8 mouse cellular contexts compared by ENCODE assay signal in the genomic region with DNA sequence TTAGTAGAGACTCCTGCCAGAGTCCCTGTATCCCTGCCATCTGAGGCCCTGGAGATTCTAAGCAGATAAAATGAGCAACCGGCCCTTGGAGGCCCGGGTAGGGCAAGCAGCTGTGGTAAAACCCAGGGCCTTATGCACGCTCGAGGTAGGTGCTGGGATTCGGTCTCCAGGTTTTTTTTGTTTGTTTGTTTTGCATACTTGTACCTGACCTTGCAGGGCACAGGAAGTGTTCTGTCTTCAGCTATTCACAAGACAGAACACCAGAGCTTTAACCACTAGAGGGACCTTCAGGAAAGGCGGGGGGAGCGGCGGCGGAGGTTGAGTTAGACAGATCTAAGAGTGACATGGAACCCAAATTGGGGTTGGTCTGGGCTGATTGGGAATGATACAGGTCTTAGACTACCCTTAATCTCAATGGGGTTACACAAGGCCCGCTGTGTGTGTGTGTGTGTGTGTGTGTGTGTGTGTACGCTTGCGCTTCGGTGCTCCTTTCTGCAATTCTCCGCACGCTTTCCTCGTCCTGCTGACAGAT. TPM values are rescaled to one million over a fixed set of nuclear protein-coding genes. Genes with fewer than 3 reads are reported as not detected.
DNase-seq lines count a peak whose midpoint lies in the region; ATAC-seq and TF ChIP-seq lines count a peak whose summit lies in the region.

No protein-coding gene starts in this region.

- TF ChIP-seq CTCF in forebrain, postnatal 0 days (IDR thresholded peaks at IDR 0.05; ENCODE audit: low read depth) = peak; percentile 73

- DNase-seq in R1 (ENCODE audit: low read depth, low spot score) = peak; percentile 96
- DNase-seq in cerebellum, adult 18-20 months = peak; percentile 32 to 38
- DNase-seq in forebrain, postnatal 0 days = peak; percentile 64
- peak; percentile 23 for DNase-seq in layer of hippocampus, adult 9-11 months
- DNase-seq in ovary, postnatal 36 days (ENCODE audit: low spot score) = peak; percentile 33
- peak; percentile 28 for DNase-seq in thymus, postnatal 25 days

- no peaks in the 10 kb centered on the region; the same call in 1 of the 2 replicates for H3K27me3 ChIP-seq in forebrain, postnatal 0 days (ENCODE audit: insufficient read depth, low read length)
- no peaks in the 10 kb centered on the region for H3K27me3 ChIP-seq in lung, embryonic 15.5 days

- ATAC-seq in forebrain, postnatal 0 days = peak; percentile 82
- ATAC-seq in hematopoietic stem cell, adult 5-6 weeks (replicated peaks in 1 of 2; ENCODE audit: insufficient read depth in 1 of 2, low FRiP score in 2 of 2, low TSS enrichment in 1 of 2, low read depth in 1 of 2, poor library complexity in 2 of 2, severe bottlenecking in 2 of 2) = peak; percentile 57 to 67
- peak; percentile 76 for ATAC-seq in lung, embryonic 15.5 days (ENCODE audit: borderline replicate concordance, extremely low read depth, low FRiP score, low TSS enrichment)

- H3K9ac ChIP-seq in forebrain, postnatal 0 days = peak overlapping the region; percentile 46; the same call in 1 of the 2 replicates
- H3K9ac ChIP-seq in lung, embryonic 15.5 days = peak overlapping the region; percentile 37

- WGBS in forebrain, postnatal 0 days = 1% methylated on average over 16 of the region's 16 CpGs
- under 1% methylated on average over 16 of the region's 16 CpGs for WGBS in lung, embryonic 15.5 days

- no peaks in the 10 kb centered on the region for H3K9me3 ChIP-seq in forebrain, postnatal 0 days (ENCODE audit: low read length)
- H3K9me3 ChIP-seq in lung, embryonic 15.5 days = no peaks in the 10 kb centered on the region

- H3K27ac ChIP-seq in forebrain, postnatal 0 days (ENCODE audit: low read depth, low read length) = no peak overlapping the region; the same call in 1 of the 2 replicates
- peak overlapping the region; percentile 71 for H3K27ac ChIP-seq in lung, embryonic 15.5 days

- H3K36me3 ChIP-seq in forebrain, postnatal 0 days (ENCODE audit: insufficient read depth) = no peaks in the 10 kb centered on the region
- no peaks in the 10 kb centered on the region for H3K36me3 ChIP-seq in lung, embryonic 15.5 days

- H3K4me1 ChIP-seq in forebrain, postnatal 0 days (ENCODE audit: insufficient read depth) = no peaks in the 10 kb centered on the region
- peaks cover 13% of the 10 kb centered on the region for H3K4me1 ChIP-seq in lung, embryonic 15.5 days

- peak overlapping the region; percentile 93 for H3K4me2 ChIP-seq in forebrain, postnatal 0 days (ENCODE audit: low read depth)
- peak overlapping the region; percentile 92 for H3K4me2 ChIP-seq in lung, embryonic 15.5 days

- peak overlapping the region; percentile 66 for H3K4me3 ChIP-seq in forebrain, postnatal 0 days (ENCODE audit: low read depth, low read length)
- H3K4me3 ChIP-seq in lung, embryonic 15.5 days = peak overlapping the region; percentile 55

RNA-seq across cellular contexts. Expression of gene Ppfibp2, which starts 0.6 kb away (rescaled TPM):
- total RNA-seq in forebrain, postnatal 0 days (2014; rRNA removed) = 2.8 and 3.1 TPM in 2 replicates
- polyA plus RNA-seq in forebrain, postnatal 0 days (2015; fragmentation: Nextera tagmentation; extraction: Ambion mirVana) = 1.2 TPM in 2 replicates
- 13.7 and 14.3 TPM in 2 replicates for total RNA-seq in hematopoietic stem cell, adult 5-6 weeks (2017)
- 6.7 and 7.9 TPM in 2 replicates for polyA plus RNA-seq in lung, embryonic 15.5 days (2015; fragmentation: Nextera tagmentation; extraction: Ambion mirVana)

RNA-seq across cellular contexts. Expression of gene Olfml1, which starts 27.1 kb away (rescaled TPM):
- total RNA-seq in forebrain, postnatal 0 days (2014; rRNA removed) = 2.0 and 3.1 TPM in 2 replicates
- polyA plus RNA-seq in forebrain, postnatal 0 days (2015; fragmentation: Nextera tagmentation; extraction: Ambion mirVana) = 5.6 and 6.3 TPM in 2 replicates
- 0.31 TPM in 1 of 2 replicates, not detected in the other for total RNA-seq in hematopoietic stem cell, adult 5-6 weeks (2017)
- polyA plus RNA-seq in lung, embryonic 15.5 days (2015; fragmentation: Nextera tagmentation; extraction: Ambion mirVana) = 14.8 and 16.7 TPM in 2 replicates

RNA-seq across cellular contexts. Expression of gene 5330417H12Rik, which starts 30.6 kb away (rescaled TPM):
- not detected in 2 replicates for total RNA-seq in forebrain, postnatal 0 days (2014; rRNA removed)
- not detected in 2 replicates for polyA plus RNA-seq in forebrain, postnatal 0 days (2015; fragmentation: Nextera tagmentation; extraction: Ambion mirVana)
- not detected in 2 replicates for total RNA-seq in hematopoietic stem cell, adult 5-6 weeks (2017)
- polyA plus RNA-seq in lung, embryonic 15.5 days (2015; fragmentation: Nextera tagmentation; extraction: Ambion mirVana) = not detected in 2 replicates

Comparison
In these comparisons a context has a peak if more than half of its experiments do, and no peak if none do; other contexts are left out.
1. DNase-seq: peak in every context shown above with its lines; median percentile 96 in R1; 64 in forebrain, postnatal 0 days; 35 in cerebellum, adult 18-20 months; 33 in ovary, postnatal 36 days; 28 in thymus, postnatal 25 days; 23 in layer of hippocampus, adult 9-11 months.